Mouse (Mus musculus) hindbrain, embryonic 12.5 days (tissue): ENCODE results near the gene Fam162a. TPM values are rescaled to one million over a fixed set of nuclear protein-coding genes. Genes with fewer than 3 reads are reported as not detected.

Source experiments
- polyA plus RNA-seq: library from polyadenylated mRNA; unstranded; fragments of >200 nt; fragmentation: Nextera tagmentation; extraction: Ambion mirVana; gene quantifications from 2 replicates; pipeline ENCODE4 v1.2.1, GENCODE M21; 2016

Gene Fam162a
- polyA plus RNA-seq, 1 experiment from 2014 or later: 196 TPM

Other genes with a start within 250 kb of the Fam162a start
- gene Parp14, start 200.1 kb downstream of the Fam162a start, polyA plus RNA-seq: 0.43 and 0.47 TPM in 2 replicates
- gene Parp9, start 133.1 kb downstream of the Fam162a start, polyA plus RNA-seq: 2.3 and 2.4 TPM in 2 replicates
- 2.0 and 2.3 TPM in 2 replicates for gene Dtx3l, start 132.4 kb downstream of the Fam162a start, polyA plus RNA-seq
- gene Kpna1, start 92.8 kb downstream of the Fam162a start, polyA plus RNA-seq: 84.0 and 86.8 TPM in 2 replicates
- gene Wdr5b, start 30.4 kb downstream of the Fam162a start, polyA plus RNA-seq: 12.6 and 13.2 TPM in 2 replicates
- gene Ccdc58, start 91 bp upstream of the Fam162a start, polyA plus RNA-seq: 56.6 and 61.1 TPM in 2 replicates
- not detected in 2 replicates for gene Csta1, start 59.6 kb upstream of the Fam162a start, polyA plus RNA-seq
- 0.66 TPM in 1 of 2 replicates, not detected in the other for gene Stfa2l1, start 85.2 kb upstream of the Fam162a start, polyA plus RNA-seq
- gene Gm5483, start 112.6 kb upstream of the Fam162a start, polyA plus RNA-seq: 2.7 and 3.3 TPM in 2 replicates
- not detected in 2 replicates for gene Gm5416, start 138.8 kb upstream of the Fam162a start, polyA plus RNA-seq
- not detected in 2 replicates for gene 2010005H15Rik, start 149.9 kb upstream of the Fam162a start, polyA plus RNA-seq
- gene Stfa1, start 205.4 kb upstream of the Fam162a start, polyA plus RNA-seq: 3.1 and 5.1 TPM in 2 replicates